Mouse (Mus musculus): ENCODE data around the gene Brap.

The Brap gene

DNA sequence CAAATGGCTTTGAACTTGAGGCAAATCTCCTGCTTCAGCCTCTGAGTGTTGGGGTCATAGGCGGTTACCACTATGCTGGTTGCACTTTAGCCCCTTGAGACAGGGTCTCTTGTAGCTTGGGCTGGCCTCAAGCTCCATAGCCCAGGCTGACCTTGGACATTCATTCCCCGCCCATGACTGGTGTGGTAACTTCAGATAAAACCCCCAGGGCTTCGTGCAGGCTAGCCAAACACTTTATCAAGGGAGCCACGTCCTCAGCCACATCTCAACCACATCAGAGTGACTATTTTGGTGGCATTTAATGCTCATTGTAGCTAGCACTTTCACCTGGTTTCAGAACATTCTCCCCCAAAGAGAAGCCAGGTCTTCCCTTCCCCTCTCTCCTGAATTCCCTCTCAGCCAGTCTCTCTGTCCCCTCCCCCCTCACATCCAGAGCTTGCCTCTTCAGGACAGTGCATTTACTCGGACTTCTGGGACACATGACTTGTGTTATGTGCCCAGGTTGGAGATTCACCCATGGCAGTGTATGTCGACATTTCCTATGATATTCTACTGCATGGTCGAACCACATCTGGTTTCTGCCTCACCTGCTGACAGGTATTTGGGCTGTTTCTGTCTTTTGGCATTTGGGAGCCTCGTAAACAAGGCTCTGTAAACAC is 40.9 kb downstream of the Brap start:
- POLR2A ChIA-PET: interaction anchor here (0.5 to 3.2 kb wide), 11 partner anchors 9 to 497 kb away, joined by 3 to 25 read pairs (median 4); partner anchors contain the start of genes Atxn2 (in 2 of the 4) and Rpl6 (in 1 of the 4)
- CTCF ChIA-PET: no interaction called here

DNA sequence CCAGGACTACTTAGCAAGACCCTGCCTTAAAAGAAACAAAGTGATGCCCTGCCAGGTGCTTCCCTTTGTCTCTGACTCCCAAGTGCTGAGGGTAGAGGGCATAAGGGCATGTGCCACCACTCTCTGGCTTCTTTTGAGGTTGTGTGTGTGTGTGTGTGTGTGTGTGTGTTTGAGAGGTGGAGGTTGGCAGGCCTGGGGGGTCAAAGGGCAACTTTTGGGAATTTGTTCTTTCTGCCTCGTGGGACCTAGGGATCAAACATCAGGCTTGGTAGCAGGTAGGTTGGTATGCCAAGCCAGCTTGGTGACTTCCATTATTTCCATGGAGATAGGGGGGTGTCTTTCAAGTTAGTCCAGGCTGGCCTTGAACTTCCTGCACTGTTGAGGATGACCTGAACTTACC is 43.0 kb downstream of the Brap start:
- CTCF ChIA-PET: no interaction called here
- POLR2A ChIA-PET: interaction anchor here in 1 of 4 experiments (0.6 kb wide), 1 partner anchor 209 kb away, joined by 5 read pairs; no protein-coding TSS in a partner anchor

DNA sequence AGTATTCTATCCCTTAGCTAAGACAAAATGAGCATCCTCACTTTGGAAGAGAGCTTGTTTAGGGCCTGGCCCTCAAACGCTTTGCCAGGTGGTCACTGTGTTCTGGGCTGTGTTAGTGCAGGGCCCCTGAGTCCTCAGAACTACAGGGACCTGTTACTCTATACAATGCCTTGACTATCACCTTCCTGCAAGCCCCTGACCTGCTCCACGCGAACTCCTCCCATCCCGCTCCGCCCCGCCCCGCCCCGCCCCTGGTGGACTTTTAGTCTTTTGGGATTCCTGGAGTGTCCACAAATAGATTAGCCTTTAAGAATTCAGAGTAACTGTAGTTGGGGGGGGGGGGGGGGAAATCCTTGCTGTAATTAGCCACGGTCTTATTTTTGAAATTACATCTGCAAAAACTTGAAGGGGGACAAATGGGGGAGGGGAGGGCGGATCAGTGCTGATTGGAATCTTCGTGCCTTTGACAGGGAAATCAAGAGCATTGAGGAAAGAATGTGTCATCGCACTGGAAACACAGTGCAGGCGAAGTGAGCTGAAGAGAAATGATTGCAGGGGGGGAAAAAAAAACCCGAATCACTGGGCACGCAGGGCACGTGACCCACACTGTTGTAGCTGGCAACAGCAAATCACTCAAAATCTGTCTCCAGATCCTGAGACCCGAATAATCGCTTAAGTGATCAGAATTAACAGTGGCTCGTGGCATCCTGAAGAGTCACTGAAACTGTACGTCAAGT is 44.3 kb downstream of the Brap start:
- CTCF ChIA-PET: interaction anchor here in 2 of 4 experiments (0.5 to 1.1 kb wide), 4 partner anchors 44 to 1073 kb away, joined by 3 to 5 read pairs (median 4); partner anchors contain the start of genes Acad10 (in 1 of the 2) and Brap (in 1 of the 2)
- POLR2A ChIA-PET: interaction anchor here in 3 of 4 experiments (0.7 to 1.1 kb wide), 4 partner anchors 12 to 93 kb away, joined by 3 to 8 read pairs (median 4); no protein-coding TSS in a partner anchor

DNA sequence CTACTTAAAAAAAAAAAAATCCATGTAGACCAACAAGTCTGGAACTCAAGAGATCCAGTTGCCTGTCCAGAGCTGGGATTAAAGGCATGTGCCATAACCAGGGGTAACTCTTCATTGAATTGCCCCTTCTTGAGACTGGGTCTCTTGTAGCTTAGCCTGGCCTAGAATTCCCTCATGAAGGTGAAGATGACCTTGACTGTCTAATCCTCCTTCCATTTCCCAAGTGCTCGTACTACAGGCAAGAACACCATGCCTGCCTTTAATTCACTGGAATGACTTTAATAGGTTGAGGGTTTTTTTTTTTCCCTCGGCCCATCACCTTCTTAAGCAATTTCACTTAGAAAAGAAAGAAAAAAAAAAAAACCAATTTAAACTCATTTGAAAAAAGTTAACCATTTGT is 50.0 kb downstream of the Brap start:
- ChIA-PET CTCF (interaction anchor here in 3 of 4 experiments (0.6 to 1.2 kb wide), 4 partner anchors 10 to 578 kb away, joined by 3 to 4 read pairs (median 4); no protein-coding TSS in a partner anchor), POLR2A (interaction anchor here (0.6 to 2.6 kb wide), 40 partner anchors 8 to 453 kb away, joined by 3 to 25 read pairs (median 4); partner anchors contain the start of genes Acad10 (in 1 of the 4), Brap (in 1 of the 4) and Sh2b3 (in 1 of the 4))

DNA sequence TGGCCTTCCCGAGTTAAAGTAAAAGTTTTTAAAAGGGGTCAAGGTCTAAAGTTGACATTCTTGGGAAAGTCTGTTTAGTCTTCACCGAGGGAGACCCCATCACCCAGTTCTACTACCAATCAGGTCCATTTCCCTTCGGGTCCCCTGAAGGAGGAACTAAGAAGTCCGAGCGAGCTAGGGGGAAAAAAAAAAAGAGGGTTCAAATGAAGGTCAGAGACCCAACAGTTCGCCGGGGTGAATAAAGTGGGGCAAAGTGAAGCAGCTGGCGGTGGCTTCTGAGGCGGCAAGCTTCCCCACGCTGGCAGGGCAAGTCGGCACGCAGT is 50.4 kb downstream of the Brap start:
- ChIA-PET CTCF (interaction anchor here in 2 of 4 experiments (0.8 to 1.2 kb wide), 4 partner anchors 10 to 40 kb away, joined by 3 to 4 read pairs (median 4); no protein-coding TSS in a partner anchor), POLR2A (interaction anchor here (0.6 to 2.6 kb wide), 42 partner anchors 9 to 452 kb away, joined by 3 to 25 read pairs (median 4); partner anchors contain the start of genes Acad10 (in 1 of the 4), Brap (in 1 of the 4) and Sh2b3 (in 1 of the 4))

DNA sequence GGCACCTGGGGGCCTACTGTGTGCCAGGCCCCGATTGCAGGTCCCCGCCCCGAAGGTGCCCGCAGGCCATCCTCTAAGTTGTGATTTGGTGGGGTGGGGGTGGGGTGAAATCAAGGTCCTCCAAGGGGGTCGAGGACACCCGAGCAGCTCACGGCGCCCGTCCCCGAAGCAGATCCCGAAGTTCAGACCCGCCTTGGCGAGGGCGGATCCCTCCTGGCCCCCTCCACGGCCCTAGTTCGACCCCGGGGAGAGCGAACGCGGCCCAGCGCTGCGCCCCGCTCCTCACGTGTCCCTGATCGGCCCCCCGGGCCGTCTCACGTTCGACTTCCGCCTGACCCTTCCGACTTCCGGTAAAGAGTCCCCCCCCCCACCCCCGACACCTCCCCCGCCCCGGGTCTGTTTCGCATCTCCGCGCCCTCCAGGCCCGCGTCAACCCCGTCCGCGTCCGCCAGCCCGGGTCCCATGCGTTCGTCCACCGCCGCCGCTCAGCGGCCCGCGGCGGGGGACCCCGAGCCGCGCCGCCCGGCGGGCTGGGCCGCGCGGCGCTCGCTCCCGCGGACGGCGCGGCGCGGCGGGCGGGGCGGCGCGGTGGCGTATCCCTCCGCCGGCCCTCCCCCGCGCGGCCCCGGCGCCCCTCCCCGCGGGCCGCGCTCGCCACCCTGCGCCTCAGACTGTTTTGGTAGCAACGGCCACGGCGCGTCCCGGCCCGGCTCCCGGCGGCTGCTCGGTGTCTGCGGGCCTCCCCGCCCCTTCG is 51.0 kb downstream of the Brap start, which contains the start of gene Atxn2:
TSS of gene Atxn2 (plus strand) at position 164 of the 754 bp plus-strand sequence.
- POLR2A ChIA-PET: interaction anchor here (0.6 to 2.6 kb wide), 34 partner anchors 9 to 292 kb away, joined by 3 to 25 read pairs (median 4); partner anchors contain the start of genes Acad10 (in 1 of the 4), Brap (in 1 of the 4) and Sh2b3 (in 1 of the 4)
- CTCF ChIA-PET: interaction anchor here in 1 of 4 experiments (0.8 kb wide), 2 partner anchors 10 to 25 kb away, joined by 3 to 4 read pairs; no protein-coding TSS in a partner anchor

DNA sequence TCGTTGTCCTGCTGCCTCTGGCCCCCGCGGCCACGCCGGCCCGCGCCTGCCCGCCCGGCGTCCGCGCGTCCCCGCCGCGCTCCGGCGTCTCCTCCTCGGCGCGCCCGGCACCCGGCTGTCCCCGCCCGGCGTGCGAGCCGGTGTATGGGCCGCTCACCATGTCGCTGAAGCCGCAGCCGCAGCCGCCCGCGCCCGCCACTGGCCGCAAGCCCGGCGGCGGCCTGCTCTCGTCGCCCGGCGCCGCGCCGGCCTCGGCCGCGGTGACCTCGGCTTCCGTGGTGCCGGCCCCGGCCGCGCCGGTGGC is 51.5 kb downstream of the Brap start:
- POLR2A ChIA-PET: interaction anchor here in 1 of 4 experiments (2.6 kb wide), 1 partner anchor 12 kb away, joined by 25 read pairs; no protein-coding TSS in a partner anchor
- CTCF ChIA-PET: no interaction called here

DNA sequence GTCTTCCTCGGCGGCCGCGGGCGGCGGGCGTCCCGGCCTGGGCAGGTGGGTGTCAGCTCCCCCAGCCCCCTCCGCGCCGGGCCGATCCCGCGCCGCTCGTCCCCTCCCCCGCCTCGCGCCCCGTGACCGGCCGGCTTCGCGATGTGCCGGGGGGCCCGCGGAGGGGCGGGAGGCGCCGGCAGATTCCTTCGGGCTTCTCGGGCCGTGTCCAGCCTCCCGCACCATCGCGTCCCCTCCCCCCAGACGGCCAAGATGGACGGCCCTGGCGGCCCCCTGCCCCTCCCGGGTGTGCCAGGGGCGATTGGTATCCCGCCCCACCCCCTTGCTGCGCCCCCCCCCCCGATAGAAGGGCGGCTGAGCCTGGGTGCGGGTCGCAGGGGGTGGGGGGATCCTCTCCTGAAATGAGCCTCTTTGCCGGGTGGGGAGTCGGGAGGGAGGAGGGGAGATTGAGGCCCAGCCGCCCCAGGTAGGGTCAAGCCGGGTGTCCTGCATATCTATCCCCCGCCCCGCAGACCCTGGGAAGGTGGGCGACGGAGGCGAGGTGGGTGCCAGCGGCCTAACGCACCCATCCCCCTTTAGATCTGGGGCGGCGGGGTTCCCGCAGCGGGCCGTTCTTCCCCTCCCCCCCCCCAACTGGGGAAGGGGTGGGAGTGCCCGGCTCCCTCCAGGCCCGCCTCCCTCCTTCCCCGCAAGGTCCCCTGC is 52.0 kb downstream of the Brap start:
- ChIA-PET POLR2A (interaction anchor here in 2 of 4 experiments (1.3 to 2.6 kb wide), 3 partner anchors 11 to 17 kb away, joined by 3 to 25 read pairs (median 9); no protein-coding TSS in a partner anchor), CTCF (no interaction called here)

DNA sequence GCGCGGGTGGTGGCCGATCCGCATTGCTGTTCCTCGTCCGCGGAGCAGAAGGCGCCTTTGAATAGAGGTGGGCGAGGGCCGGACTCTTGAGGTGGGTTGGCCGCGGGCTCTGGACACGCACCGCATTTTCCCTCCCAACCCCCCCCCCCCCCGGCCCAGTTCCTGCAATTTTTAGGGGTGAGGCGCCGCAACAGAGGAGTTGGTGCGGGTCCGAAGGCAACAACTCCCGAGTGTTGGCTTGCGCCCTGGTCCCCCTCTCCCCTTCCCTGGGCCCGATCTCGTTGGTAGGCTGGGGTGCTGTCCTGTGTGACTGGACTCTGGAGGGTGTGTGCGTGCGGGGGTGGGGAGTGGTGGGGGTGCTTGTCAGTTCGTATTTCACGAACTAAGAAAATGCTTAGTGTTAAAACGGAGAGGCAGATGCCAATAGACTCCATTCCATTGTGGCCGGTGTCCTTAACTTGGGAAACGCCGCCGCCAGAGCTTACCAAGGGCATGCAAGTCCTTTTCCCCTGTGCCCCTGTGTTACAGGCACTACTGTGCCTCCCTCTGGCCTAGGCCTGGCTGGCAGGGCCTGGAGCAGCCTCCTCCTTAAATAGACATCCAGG is 52.7 kb downstream of the Brap start:
- POLR2A ChIA-PET: interaction anchor here in 2 of 4 experiments (0.6 to 1.8 kb wide), 5 partner anchors 12 to 19 kb away, joined by 3 to 9 read pairs (median 3); no protein-coding TSS in a partner anchor
- CTCF ChIA-PET: no interaction called here

DNA sequence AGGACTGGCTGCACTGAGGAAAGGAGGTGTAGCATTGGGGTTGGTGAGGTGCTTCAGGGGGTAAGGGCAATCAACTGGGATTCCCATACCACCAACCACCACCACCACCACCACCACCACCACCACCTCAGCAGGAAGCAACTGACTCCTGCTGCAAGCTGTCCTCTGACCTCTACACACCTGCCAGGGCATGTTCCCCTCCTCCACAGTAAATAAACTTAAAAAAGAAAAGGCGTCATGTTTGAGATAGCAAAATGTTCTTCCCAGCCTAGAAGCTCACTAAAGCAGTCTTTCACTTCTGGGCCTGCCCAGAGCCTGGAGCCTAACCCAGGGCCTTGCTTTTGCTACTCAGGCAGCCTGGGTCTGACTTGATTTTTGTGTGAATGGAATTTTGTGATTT is 54.0 kb downstream of the Brap start:
- POLR2A ChIA-PET: interaction anchor here in 2 of 4 experiments (0.6 to 1.8 kb wide), 7 partner anchors 14 to 770 kb away, joined by 3 to 7 read pairs (median 4); no protein-coding TSS in a partner anchor
- CTCF ChIA-PET: interaction anchor here in 1 of 4 experiments (0.7 kb wide), 2 partner anchors 43 to 429 kb away, joined by 5 to 6 read pairs; no protein-coding TSS in a partner anchor

DNA sequence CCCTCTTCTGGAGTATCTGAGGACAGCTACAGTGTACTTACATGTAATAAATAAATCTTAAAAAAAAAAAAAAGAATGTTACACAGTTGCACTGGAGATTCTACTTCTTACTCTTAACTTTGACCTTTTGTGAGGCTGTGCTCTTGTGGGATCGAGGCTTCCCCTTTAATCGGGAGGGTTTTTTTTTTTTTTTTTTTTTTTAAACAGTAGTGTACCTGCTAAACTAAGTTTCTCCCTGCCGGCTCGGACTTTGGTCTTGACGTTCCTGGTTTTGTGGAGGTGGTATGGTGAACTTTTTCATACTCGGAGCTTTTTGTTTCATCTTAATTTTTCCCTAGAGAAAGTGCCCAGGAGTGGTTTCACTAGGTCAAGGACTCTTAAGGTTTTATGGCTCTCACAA is 54.6 kb downstream of the Brap start:
- POLR2A ChIA-PET: interaction anchor here in 1 of 4 experiments (0.6 to 1.8 kb wide), 8 partner anchors 15 to 306 kb away, joined by 3 to 7 read pairs (median 4); no protein-coding TSS in a partner anchor
- CTCF ChIA-PET: interaction anchor here in 1 of 4 experiments (0.7 to 1.9 kb wide), 3 partner anchors 15 to 428 kb away, joined by 5 to 6 read pairs (median 6); no protein-coding TSS in a partner anchor

DNA sequence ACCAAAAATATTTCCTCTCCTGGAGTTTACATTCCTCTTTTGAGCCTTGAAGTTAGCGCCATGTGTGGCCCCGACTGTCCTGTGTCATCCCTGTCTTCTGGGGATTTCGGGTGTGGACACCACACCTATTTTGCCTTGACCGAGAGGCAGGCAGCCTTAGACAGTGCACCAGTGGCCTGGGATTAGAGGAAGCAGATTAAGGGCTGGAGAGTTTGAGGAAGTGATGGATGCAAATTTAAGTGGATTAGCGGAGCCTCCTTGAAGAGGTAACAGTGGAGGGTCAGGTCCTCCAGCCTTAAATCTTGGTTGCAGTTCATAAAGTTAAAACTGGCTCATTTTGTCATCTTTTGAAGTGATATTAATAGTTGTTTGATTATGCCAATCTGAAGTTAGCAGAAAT is 58.1 kb downstream of the Brap start:
- CTCF ChIA-PET: no interaction called here
- POLR2A ChIA-PET: no interaction called here

DNA sequence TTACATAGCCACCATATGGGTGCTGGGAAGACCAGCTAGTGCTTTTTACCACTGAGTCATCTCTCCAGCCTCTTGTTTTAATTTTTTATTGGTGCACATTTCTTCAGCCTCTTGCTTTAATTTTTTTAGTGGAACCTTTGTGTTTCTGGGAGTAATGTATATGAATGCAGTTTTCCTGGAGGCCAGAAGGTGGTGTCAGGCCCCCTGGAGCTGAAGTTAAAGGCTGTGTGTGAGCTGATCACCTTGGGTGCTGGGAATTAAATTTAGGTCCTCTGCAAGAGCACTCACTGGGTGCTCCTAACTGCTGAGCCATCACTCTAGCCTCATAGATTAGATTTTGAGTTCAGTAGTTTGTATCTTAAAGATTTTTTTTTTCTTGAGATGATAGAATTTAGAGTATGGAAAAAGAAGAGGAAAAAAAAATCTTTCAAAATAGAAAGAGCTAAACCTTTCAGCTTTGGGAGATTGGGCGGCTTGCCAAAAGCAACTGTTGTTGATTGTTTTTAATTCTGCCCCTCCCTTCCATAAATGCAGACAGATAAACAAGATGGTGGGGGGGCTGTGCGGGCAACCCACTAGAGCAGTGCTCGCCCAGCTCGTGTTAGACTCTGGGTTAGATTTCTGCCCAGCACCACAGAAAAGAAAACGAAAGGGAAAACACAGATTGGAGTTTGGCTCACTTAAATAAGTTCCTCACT is 60.7 kb downstream of the Brap start:
- CTCF ChIA-PET: interaction anchor here (0.6 to 1.8 kb wide), 17 partner anchors 9 to 1115 kb away, joined by 3 to 10 read pairs (median 3); partner anchors contain the start of gene Atxn2 (in 1 of the 4)
- POLR2A ChIA-PET: interaction anchor here (0.8 to 3.4 kb wide), 13 partner anchors 8 to 156 kb away, joined by 3 to 15 read pairs (median 4); partner anchors contain the start of genes Atxn2 (in 2 of the 4) and Sh2b3 (in 1 of the 4)

DNA sequence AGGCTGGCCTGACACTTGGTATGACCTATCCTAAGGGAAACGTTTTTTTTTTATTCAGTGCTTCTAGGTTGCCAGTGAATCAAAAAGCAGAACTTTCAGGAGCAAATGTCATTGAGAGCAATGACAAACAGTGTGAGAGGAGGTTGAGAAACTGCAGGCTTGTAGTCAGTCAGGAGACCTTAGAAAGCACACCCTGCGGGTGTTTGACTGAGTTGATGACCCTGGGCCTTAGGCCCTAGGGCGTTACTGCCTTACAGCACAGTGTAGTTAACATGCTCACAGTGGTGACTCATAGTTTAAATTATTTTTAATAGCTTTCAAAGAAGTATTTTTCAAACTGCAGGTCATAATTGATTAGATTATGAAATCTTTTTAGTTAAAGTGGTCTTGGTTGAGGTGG is 61.5 kb downstream of the Brap start:
- CTCF ChIA-PET: interaction anchor here in 2 of 4 experiments (0.6 to 1.2 kb wide), 3 partner anchors 8 to 51 kb away, joined by 4 to 7 read pairs (median 7); no protein-coding TSS in a partner anchor
- POLR2A ChIA-PET: interaction anchor here (0.6 to 3.4 kb wide), 11 partner anchors 8 to 155 kb away, joined by 3 to 15 read pairs (median 4); partner anchors contain the start of genes Acad12 (in 1 of the 4), Atxn2 (in 1 of the 4) and Sh2b3 (in 1 of the 4)

DNA sequence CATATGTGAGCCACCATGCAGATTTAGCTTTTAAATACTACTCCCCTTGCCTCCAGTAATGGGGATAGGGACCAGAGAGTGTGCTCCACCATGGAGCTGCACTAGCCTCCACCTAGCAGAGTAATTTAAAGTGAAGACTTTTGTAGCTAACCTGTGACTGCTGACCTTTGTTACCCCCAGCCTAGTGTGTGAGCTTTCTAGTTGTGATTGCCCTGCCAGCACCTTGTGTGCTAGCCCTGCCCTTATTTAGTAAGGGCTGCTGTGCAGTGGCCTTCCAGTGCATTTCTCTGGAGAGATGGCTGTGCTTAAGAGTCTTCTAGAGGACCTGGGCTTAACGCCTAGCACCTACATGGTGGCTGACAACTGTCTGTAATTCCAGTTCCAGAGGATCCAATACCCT is 64.3 kb downstream of the Brap start:
- POLR2A ChIA-PET: interaction anchor here in 2 of 4 experiments (0.8 to 1.7 kb wide), 7 partner anchors 8 to 104 kb away, joined by 3 to 5 read pairs (median 4); partner anchors contain the start of gene Atxn2 (in 2 of the 2)
- CTCF ChIA-PET: interaction anchor here in 1 of 4 experiments (0.6 to 1.3 kb wide), 2 partner anchors 9 to 1339 kb away, joined by 3 to 9 read pairs; no protein-coding TSS in a partner anchor

DNA sequence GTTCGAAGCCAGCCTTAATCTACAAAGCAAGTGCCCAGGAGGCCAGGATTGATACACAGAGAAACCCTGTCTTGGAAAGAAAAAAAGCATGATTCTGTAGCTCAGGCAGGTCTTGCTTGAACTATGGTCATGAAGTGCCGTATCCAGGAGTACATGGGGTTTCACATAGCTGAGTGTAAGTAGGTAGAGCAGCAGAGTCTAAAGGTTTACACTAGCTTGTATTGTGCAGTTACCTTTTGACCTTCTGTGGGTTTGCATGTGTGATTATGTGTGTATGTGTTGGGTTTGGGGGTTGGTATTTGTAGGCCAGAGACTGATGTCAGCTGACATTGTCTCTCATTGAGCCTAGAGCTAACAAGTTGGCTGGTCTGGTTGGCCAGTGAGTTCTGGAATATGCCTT is 69.7 kb downstream of the Brap start:
- ChIA-PET POLR2A (interaction anchor here in 2 of 4 experiments (0.6 to 2.1 kb wide), 12 partner anchors 9 to 198 kb away, joined by 3 to 15 read pairs (median 4); partner anchors contain the start of gene Sh2b3 (in 1 of the 2)), CTCF (interaction anchor here (0.6 to 1.8 kb wide), 6 partner anchors 9 to 343 kb away, joined by 3 to 7 read pairs (median 6); no protein-coding TSS in a partner anchor)
